Mouse (Mus musculus) T-helper 1 cell (primary cell): ENCODE results near the gene Ldb2.

Source experiments
- in situ Hi-C: fragments of 300-600 bp; cut with MboI, MseI; formaldehyde crosslinking; loops from one replicate; pipeline ENCODE4 v1.15.1; 2025; ENCODE audit warnings: high pct_unique_total_duplicates

Ldb2 gene

GRCm38 (mm10) chr5:44552121-44552520 lies 247.4 kb downstream of the Ldb2 start:
- in situ Hi-C loops: no loop called here

- in situ Hi-C loops: no loop called here
These were observed 251.0 kb downstream of the Ldb2 start for GRCm38 (mm10) chr5:44548468-44548867.

GRCm38 (mm10) chr5:44543472-44544132 lies 255.9 kb downstream of the Ldb2 start:
- in situ Hi-C loops: no loop called here

- in situ Hi-C loops: no loop called here
These were observed 257.7 kb downstream of the Ldb2 start for GRCm38 (mm10) chr5:44541748-44542147.

- in situ Hi-C loops: no loop called here
These were observed 260.8 kb downstream of the Ldb2 start for GRCm38 (mm10) chr5:44538687-44539086.

- in situ Hi-C loops: no loop called here
These were observed 261.5 kb downstream of the Ldb2 start for GRCm38 (mm10) chr5:44538000-44538395.

GRCm38 (mm10) chr5:44537316-44537999 lies 262.0 kb downstream of the Ldb2 start:
- in situ Hi-C loops: no loop called here

- in situ Hi-C loops: no loop called here
These were observed 270.0 kb downstream of the Ldb2 start for GRCm38 (mm10) chr5:44529466-44529865.

GRCm38 (mm10) chr5:44529001-44529400 lies 270.5 kb downstream of the Ldb2 start:
- in situ Hi-C loops: no loop called here

GRCm38 (mm10) chr5:44505221-44505620 lies 294.3 kb downstream of the Ldb2 start:
- in situ Hi-C loops: no loop called here

GRCm38 (mm10) chr5:44504786-44505185 lies 294.7 kb downstream of the Ldb2 start:
- in situ Hi-C loops: no loop called here

- in situ Hi-C loops: no loop called here
These were observed 301.3 kb downstream of the Ldb2 start for GRCm38 (mm10) chr5:44498229-44498628.

- in situ Hi-C loops: no loop called here
These were observed 302.6 kb downstream of the Ldb2 start for GRCm38 (mm10) chr5:44496854-44497253.

GRCm38 (mm10) chr5:44495092-44495491 lies 304.4 kb downstream of the Ldb2 start:
- in situ Hi-C loops: no loop called here

GRCm38 (mm10) chr5:44494133-44494532 lies 305.3 kb downstream of the Ldb2 start:
- in situ Hi-C loops: no loop called here

GRCm38 (mm10) chr5:44491526-44491925 lies 308.0 kb downstream of the Ldb2 start:
- in situ Hi-C loops: no loop called here

GRCm38 (mm10) chr5:44490462-44490861 lies 309.0 kb downstream of the Ldb2 start:
- in situ Hi-C loops: no loop called here

- in situ Hi-C loops: no loop called here
These were observed 315.9 kb downstream of the Ldb2 start for GRCm38 (mm10) chr5:44483426-44484106.

- in situ Hi-C loops: no loop called here
These were observed 318.1 kb downstream of the Ldb2 start for GRCm38 (mm10) chr5:44481406-44481805.

GRCm38 (mm10) chr5:44476356-44476755 lies 323.1 kb downstream of the Ldb2 start:
- in situ Hi-C loops: no loop called here

- in situ Hi-C loops: no loop called here
These were observed 323.9 kb downstream of the Ldb2 start for GRCm38 (mm10) chr5:44475543-44475942.

- in situ Hi-C loops: no loop called here
These were observed 325.4 kb downstream of the Ldb2 start for GRCm38 (mm10) chr5:44473857-44474762.
